Mouse (Mus musculus) neural tube, embryonic 11.5 days (tissue): ENCODE measurements around the gene Slc11a2. TPM values are rescaled to one million over a fixed set of nuclear protein-coding genes. Genes with fewer than 3 reads are reported as not detected.
A peak's percentile ranks its signal among the peaks of the same experiment; 100 is the strongest.
"Not testable (repeated sequence)": the region's sequence is repeated elsewhere in the genome, so short reads cannot be mapped to it uniquely, and the experiment has no call there.

Source experiments
- ATAC-seq: fragments of 200-750 bp; cut with Nextera tagmentation; 2 replicates; pipeline ENCODE4 v1.8.0; 2017; ENCODE audit warnings: moderate number of reproducible peaks, mild to moderate bottlenecking, moderate TSS enrichment, moderate library complexity; ENCODE audit not compliant: insufficient read depth, low FRiP score, low TSS enrichment
- DNase-seq: peaks from one replicate; pipeline ENCODE4 v3.0.0-alpha.2; 2015; ENCODE audit warnings: low spot score
- H3K27ac ChIP-seq: fragments of 300-500 bp; sonication (generic); 2 replicates; pipeline ENCODE4 v1.5.1; 2014; ENCODE audit warnings: low read depth, mild to moderate bottlenecking, low read length
- H3K27me3 ChIP-seq: fragments of 300-500 bp; sonication (generic); 2 replicates; pipeline ENCODE4 v1.6.1; 2014; ENCODE audit warnings: mild to moderate bottlenecking, low read length, mixed read lengths; ENCODE audit not compliant: control insufficient read depth, insufficient read depth
- H3K36me3 ChIP-seq: fragments of 300-500 bp; sonication (generic); 2 replicates; pipeline ENCODE4 v1.6.1; 2014; ENCODE audit warnings: mild to moderate bottlenecking, low read length, moderate library complexity, mixed read lengths; ENCODE audit not compliant: control insufficient read depth, insufficient read depth
- H3K4me1 ChIP-seq: fragments of 300-500 bp; sonication (generic); 2 replicates; pipeline ENCODE4 v1.6.1; 2014; ENCODE audit warnings: low read length, mixed read lengths; ENCODE audit not compliant: control insufficient read depth, insufficient read depth
- H3K4me2 ChIP-seq: fragments of 300-500 bp; sonication (generic); 2 replicates; pipeline ENCODE4 v1.6.1; 2014; ENCODE audit warnings: low read depth, mild to moderate bottlenecking, moderate library complexity
- H3K4me3 ChIP-seq: fragments of 300-500 bp; sonication (generic); 2 replicates; pipeline ENCODE4 v1.5.1; 2014; ENCODE audit warnings: low read depth, low read length
- H3K9ac ChIP-seq: fragments of 300-500 bp; sonication (generic); 2 replicates; pipeline ENCODE4 v1.6.1; 2014; ENCODE audit warnings: mild to moderate bottlenecking, low read length
- H3K9me3 ChIP-seq: fragments of 300-500 bp; sonication (generic); 2 replicates; pipeline ENCODE4 v1.6.1; 2016; ENCODE audit warnings: low read length; ENCODE audit not compliant: control insufficient read depth
- WGBS: fragments of 180-500 bp; shearing (Covaris S2); extraction: QIAGEN DNeasy Blood & Tissue Kit; methylation state at CpG from one replicate; pipeline ENCODE4 v1.1.7; 2014; 5-methylcytosine and 5-hydroxymethylcytosine counted together
- polyA plus RNA-seq: library from polyadenylated mRNA; unstranded; fragments of >200 nt; fragmentation: Nextera tagmentation; extraction: Ambion mirVana; gene quantifications from 2 replicates; pipeline ENCODE4 v1.2.1, GENCODE M21; 2014

The Slc11a2 gene
- polyA plus RNA-seq, 1 experiment from 2014 or later, result 21.6 TPM

DNA sequence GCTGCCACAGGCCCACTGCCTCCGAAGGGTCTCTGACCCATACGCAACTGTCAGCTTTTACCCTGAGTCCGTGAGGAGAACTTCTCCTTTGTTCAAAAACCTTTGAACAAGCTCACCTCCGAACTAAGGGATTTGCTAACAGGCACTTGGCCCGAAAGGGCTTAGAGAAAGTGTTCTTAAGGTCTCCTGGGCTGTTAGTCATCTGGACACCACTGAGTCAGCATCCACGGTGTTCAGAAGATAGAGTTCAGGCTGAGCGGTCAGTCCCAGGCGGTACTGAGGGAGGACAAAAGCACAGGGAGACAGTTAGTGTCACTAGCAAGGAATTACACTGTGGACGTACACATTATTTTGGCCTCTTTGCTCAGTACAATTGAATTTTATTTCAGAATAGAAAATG, 36.0 kb downstream of the Slc11a2 start:
- WGBS, result 67% methylated on average over 9 of the region's 9 CpGs
- H3K9me3 ChIP-seq, result no peaks in the 10 kb centered on the region
- no peaks in the 10 kb centered on the region for H3K4me1 ChIP-seq
- ATAC-seq, result no peak
- no peak overlapping the region for H3K27ac ChIP-seq
- H3K27me3 ChIP-seq, result no peaks in the 10 kb centered on the region
- no peak overlapping the region for H3K4me2 ChIP-seq
- H3K4me3 ChIP-seq, result no peak overlapping the region
- H3K9ac ChIP-seq, result no peak overlapping the region
- H3K36me3 ChIP-seq, result no peaks in the 10 kb centered on the region
- DNase-seq, result no peak

DNA sequence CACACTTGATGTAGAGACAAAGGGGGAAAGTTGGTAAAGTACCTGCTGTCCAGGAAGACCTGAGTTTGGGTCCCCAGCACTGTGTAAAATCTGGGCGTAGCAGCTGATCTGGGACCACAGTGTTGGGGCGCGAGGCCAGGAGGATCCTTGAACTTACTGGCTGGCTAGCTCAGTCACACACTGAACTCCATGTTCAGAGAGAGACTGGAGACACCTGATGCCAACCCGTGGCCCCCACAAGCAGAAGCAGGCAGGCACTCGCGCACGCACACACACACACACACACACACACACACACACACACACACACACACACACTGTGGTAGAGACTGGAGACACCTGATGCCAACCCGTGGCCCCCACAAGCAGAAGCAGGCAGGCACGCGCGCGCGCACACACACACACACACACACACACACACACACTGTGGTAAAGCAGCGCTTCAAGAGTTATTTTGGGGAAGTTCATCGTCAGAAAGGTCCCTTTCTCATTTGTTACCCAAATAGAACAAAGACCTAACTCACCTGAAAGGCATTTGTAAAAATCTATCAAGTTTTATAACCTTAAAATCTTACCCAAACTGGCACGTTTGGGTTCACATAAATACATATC, 36.5 kb downstream of the Slc11a2 start:
- ATAC-seq (no peak), DNase-seq (no peak)
- WGBS, result 92% methylated on average over 16 of the region's 16 CpGs
- Histone ChIP-seq H3K27ac (no peak overlapping the region), H3K27me3 (no peaks in the 10 kb centered on the region), H3K9me3 (no peaks in the 10 kb centered on the region), H3K4me1 (no peaks in the 10 kb centered on the region), H3K4me2 (no peak overlapping the region), H3K4me3 (no peak overlapping the region), H3K9ac (no peak overlapping the region), H3K36me3 (no peaks in the 10 kb centered on the region)

DNA sequence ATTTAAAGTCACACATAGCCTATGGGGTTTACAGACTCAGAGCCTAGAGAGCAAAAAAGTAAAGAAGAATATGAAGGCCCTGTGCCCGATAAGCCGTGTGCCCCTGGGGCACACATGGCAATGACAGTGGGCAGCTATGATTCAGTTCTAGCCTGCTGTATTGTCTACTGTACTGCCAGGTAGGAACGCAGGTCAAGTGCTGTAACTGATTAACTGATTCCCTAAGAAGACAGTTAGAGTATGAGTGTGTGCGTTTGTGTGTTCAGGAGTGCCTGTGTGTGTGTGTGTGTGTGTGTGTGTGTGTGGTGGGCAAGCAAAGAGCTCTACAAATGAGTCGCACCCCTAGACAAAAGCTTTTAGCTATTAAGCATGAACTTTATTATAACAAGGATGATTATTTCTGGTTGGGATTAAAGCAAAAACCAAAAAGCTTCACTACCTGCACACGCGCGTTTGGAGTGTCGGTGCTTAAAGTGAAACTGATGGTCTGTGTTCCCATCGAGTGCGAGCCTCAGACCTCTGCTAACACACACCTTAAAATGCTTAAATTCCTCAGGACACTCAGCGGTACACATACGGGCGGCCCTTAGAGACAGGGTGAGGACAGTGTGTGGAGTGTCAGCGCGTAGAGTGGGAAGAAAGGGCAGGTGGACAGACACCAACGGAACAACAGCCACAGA, 37.2 kb downstream of the Slc11a2 start:
- no peaks in the 10 kb centered on the region for H3K9me3 ChIP-seq
- H3K4me3 ChIP-seq, result no peak overlapping the region
- H3K4me2 ChIP-seq, result no peak overlapping the region
- no peaks in the 10 kb centered on the region for H3K4me1 ChIP-seq
- H3K9ac ChIP-seq, result no peak overlapping the region
- no peaks in the 10 kb centered on the region for H3K36me3 ChIP-seq
- ATAC-seq, result no peak
- 95% methylated on average over 17 of the region's 17 CpGs for WGBS
- no peak for DNase-seq
- H3K27me3 ChIP-seq, result no peaks in the 10 kb centered on the region
- no peak overlapping the region for H3K27ac ChIP-seq

DNA sequence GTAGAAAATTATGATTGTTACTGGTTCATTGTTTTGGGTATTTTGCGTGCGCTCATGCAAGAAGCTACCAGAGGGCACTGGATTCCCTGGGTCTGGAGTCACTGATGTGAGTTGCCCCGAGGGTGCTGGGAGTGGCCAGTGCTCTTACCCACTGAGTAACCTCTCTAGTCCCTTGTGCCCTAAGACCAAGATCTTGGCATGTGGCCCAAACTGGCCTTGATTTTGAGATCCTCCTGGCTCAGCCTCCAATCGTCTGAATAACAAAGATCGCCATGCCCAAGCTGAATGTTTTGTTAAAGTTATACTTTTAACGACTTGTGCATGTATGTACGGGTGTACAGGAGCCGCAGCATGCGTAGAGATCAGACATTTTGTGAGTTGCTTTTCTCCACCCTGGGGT, 39.2 kb downstream of the Slc11a2 start:
- 94% methylated on average over 9 of the region's 9 CpGs for WGBS

GRCm38 (mm10) chr15:100380104-100380503, 44.8 kb downstream of the Slc11a2 start:
- H3K27me3 ChIP-seq, result no peaks in the 10 kb centered on the region
- 78% methylated on average over 2 of the region's 2 CpGs for WGBS
- no peaks in the 10 kb centered on the region for H3K36me3 ChIP-seq
- no peaks in the 10 kb centered on the region for H3K9me3 ChIP-seq
- DNase-seq, result no peak
- no peak overlapping the region for H3K4me3 ChIP-seq
- no peak overlapping the region for H3K9ac ChIP-seq
- H3K27ac ChIP-seq, result no peak overlapping the region
- H3K4me2 ChIP-seq, result no peak overlapping the region
- no peak for ATAC-seq
- H3K4me1 ChIP-seq, result no peaks in the 10 kb centered on the region

More for the DNA sequence above, 39.2 kb downstream of the Slc11a2 start:
- H3K9me3 ChIP-seq, result no peaks in the 10 kb centered on the region
- no peaks in the 10 kb centered on the region for H3K36me3 ChIP-seq
- no peak overlapping the region for H3K27ac ChIP-seq
- H3K4me3 ChIP-seq, result no peak overlapping the region
- ATAC-seq (no peak), DNase-seq (no peak)
- H3K27me3 ChIP-seq, result no peaks in the 10 kb centered on the region
- no peak overlapping the region for H3K9ac ChIP-seq
- H3K4me1 ChIP-seq, result no peaks in the 10 kb centered on the region
- no peak overlapping the region for H3K4me2 ChIP-seq

DNA sequence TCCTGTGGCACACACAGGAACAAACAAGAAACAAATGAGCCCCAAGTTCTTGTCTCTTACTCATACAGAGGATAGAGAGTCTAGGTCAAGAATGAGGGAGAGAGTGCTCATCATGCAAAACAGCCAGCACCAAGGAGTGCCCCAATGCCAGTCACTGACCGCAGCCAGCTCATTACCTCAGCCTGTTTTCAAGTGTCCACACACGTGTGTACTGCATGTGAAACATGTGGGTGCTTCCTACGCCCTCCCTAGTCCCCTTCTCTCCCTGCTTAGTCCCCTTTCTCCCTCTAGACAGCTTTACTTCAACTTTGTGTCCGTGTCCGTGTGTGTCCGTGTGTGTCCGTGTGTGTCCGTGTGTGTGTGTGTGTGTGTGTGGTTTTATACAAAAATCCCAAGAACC, 45.2 kb downstream of the Slc11a2 start:
- ATAC-seq (no peak), DNase-seq (no peak)
- H3K4me1 ChIP-seq, result no peaks in the 10 kb centered on the region
- H3K27ac ChIP-seq, result no peak overlapping the region
- H3K9me3 ChIP-seq, result no peaks in the 10 kb centered on the region
- H3K36me3 ChIP-seq, result no peaks in the 10 kb centered on the region
- no peak overlapping the region for H3K4me2 ChIP-seq
- WGBS, result 86% methylated on average over 8 of the region's 8 CpGs
- H3K4me3 ChIP-seq, result no peak overlapping the region
- H3K27me3 ChIP-seq, result no peaks in the 10 kb centered on the region
- no peak overlapping the region for H3K9ac ChIP-seq

DNA sequence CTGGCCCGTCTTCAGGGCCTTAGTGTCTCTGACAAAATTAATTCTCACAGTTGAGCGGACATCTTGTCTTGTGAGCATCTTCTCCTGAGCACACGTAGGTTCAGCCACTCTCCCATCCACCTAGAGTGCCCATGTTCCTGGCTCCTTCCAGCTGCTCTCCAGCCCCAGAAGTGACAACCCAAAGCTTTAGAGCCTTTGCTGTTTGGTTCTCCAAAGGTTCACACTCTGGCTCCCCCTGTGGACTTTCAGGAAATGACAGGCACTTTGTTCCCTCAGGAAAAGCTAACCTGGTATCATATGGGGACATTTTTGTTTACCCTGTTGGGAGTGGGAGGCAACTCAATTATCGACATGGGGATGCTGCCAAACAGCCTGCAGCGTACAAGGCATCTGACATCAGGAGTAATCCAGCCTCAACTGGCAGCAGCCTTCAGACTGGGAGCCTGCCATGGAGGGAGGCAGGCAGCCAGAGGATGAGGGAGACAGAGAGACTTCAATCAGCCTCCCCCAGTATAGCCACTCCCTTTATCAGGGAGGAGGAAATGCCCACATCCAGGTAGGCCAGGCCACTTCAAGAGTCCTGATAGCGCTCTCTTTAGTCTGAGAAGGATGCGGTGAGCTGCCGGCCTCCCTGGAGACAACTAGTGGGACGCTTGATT, 46.9 kb downstream of the Slc11a2 start:
- WGBS, result 21% methylated on average over 2 of the region's 9 CpGs
- not testable (repeated sequence) for H3K9ac ChIP-seq, H3K27ac ChIP-seq, H3K27me3 ChIP-seq, H3K36me3 ChIP-seq, H3K4me3 ChIP-seq, ATAC-seq, H3K4me2 ChIP-seq, H3K9me3 ChIP-seq, DNase-seq, H3K4me1 ChIP-seq

- Histone ChIP-seq H3K4me3 (no peak overlapping the region), H3K27me3 (no peaks in the 10 kb centered on the region), H3K4me2 (no peak overlapping the region), H3K36me3 (no peaks in the 10 kb centered on the region), H3K9me3 (no peaks in the 10 kb centered on the region), H3K4me1 (no peaks in the 10 kb centered on the region), H3K9ac (no peak overlapping the region), H3K27ac (no peak overlapping the region)
- ATAC-seq (no peak), DNase-seq (peak; percentile 59)
- WGBS, result 36% methylated on average over 5 of the region's 5 CpGs
Observed at GRCm38 (mm10) chr15:100375066-100375465, 49.8 kb downstream of the Slc11a2 start.

DNA sequence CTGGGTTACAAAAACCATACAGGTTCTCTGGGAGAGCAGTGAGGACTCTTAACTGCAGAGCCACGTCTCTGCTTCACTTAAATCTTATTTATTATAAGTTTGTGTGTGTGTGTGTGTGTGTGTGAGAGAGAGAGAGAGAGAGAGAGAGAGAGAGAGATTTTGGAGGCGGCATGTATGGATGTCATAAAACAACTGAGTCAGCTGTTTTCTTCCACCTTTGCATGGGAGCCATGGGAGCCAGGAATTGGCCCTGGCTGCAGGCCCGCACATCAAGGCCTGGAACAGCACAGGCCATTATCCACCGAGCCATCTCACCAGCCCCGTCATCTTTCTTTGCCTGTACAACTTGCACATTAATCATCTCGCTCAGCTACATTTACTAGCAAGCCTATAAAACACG, 57.8 kb downstream of the Slc11a2 start:
- no peak for ATAC-seq
- 80% methylated on average over 7 of the region's 7 CpGs for WGBS
- Histone ChIP-seq H3K4me3 (no peak overlapping the region), H3K27me3 (no peaks in the 10 kb centered on the region), H3K9ac (no peak overlapping the region), H3K4me2 (no peak overlapping the region), H3K27ac (no peak overlapping the region), H3K36me3 (no peaks in the 10 kb centered on the region), H3K4me1 (no peaks in the 10 kb centered on the region), H3K9me3 (no peaks in the 10 kb centered on the region)
- DNase-seq, result no peak
